Mouse (Mus musculus) CH12.LX (cell line): ENCODE results near the gene Mms22l. TPM values are rescaled to one million over a fixed set of nuclear protein-coding genes. Genes with fewer than 3 reads are reported as not detected.
A peak's percentile ranks its signal among the peaks of the same experiment; 100 is the strongest.

Experiments
- DNase-seq: peaks from one replicate; pipeline ENCODE4 v3.0.0-alpha.2; 2013; ENCODE audit errors: extremely low read depth
- H3K27ac ChIP-seq: 2 replicates; pipeline ENCODE4 v1.5.1; 2012; ENCODE audit warnings: low read depth, mild to moderate bottlenecking, control low read depth, moderate library complexity; ENCODE audit not compliant: insufficient read depth
- H3K27me3 ChIP-seq: replicated peaks from 2 replicates; pipeline ENCODE3; 2012; ENCODE audit warnings: inconsistent platforms
- H3K36me3 ChIP-seq, 2 experiments: replicated peaks in 1 of 2; 2 replicates each; pipeline versions ENCODE3 to v1.6.1; 2012; ENCODE audit warnings: inconsistent platforms in 1 of 2, low read length in 1 of 2, mild to moderate bottlenecking in 1 of 2, mixed read lengths in 1 of 2, moderate library complexity in 1 of 2; ENCODE audit not compliant: control insufficient read depth in 1 of 2, insufficient read depth in 1 of 2
- H3K4me1 ChIP-seq, 2 experiments: 2 replicates each; pipeline ENCODE4 v1.6.1; 2012; ENCODE audit warnings: inconsistent platforms in 1 of 2, moderate library complexity in 1 of 2; ENCODE audit not compliant: insufficient read depth in 2 of 2, control insufficient read depth in 1 of 2
- H3K4me2 ChIP-seq: 2 replicates; pipeline ENCODE4 v1.6.1; 2012; ENCODE audit warnings: low read depth, mild to moderate bottlenecking, control low read depth; ENCODE audit not compliant: poor library complexity, insufficient read depth, severe bottlenecking
- H3K4me3 ChIP-seq, 3 experiments: fragments of 150-350 bp in 1 of 3; sonication (generic) in 1 of 3; replicated peaks in 1 of 3; 2 replicates each; pipeline versions ENCODE3 to v1.5.1; 2011 to 2012; ENCODE audit warnings: low read depth in 2 of 3, low read length in 2 of 3, mild to moderate bottlenecking in 2 of 3, moderate library complexity in 2 of 3, control low read depth in 1 of 3, improper control_type of control experiment in 1 of 3, inconsistent platforms in 1 of 3, mixed read lengths in 1 of 3; ENCODE audit not compliant: poor library complexity in 1 of 3
- H3K79me2 ChIP-seq: replicated peaks from 2 replicates; pipeline ENCODE4 v1.6.1; 2012; ENCODE audit warnings: mild to moderate bottlenecking, moderate library complexity; ENCODE audit not compliant: control insufficient read depth, poor library complexity, insufficient read depth, severe bottlenecking; ENCODE audit errors: extremely low read depth
- H3K9ac ChIP-seq: 2 replicates; pipeline ENCODE4 v1.6.1; 2012; ENCODE audit warnings: low read depth, mild to moderate bottlenecking, control low read depth, moderate library complexity; ENCODE audit not compliant: insufficient read depth
- H3K9me3 ChIP-seq: replicated peaks from 2 replicates; pipeline ENCODE3; 2012; ENCODE audit warnings: low read length, inconsistent platforms, mixed read lengths
- BHLHE40 ChIP-seq: IDR thresholded peaks from 2 replicates; pipeline ENCODE4 v1.6.1; 2011; ENCODE audit warnings: mild to moderate bottlenecking, low read depth, low read length, improper control_type of control experiment
- CHD1 ChIP-seq: IDR thresholded peaks from 2 replicates; pipeline ENCODE4 v1.6.1; 2012; ENCODE audit warnings: low read depth, low read length, improper control_type of control experiment, inconsistent platforms
- CTCF ChIP-seq, 2 experiments: IDR thresholded peaks in 1 of 2; conservative IDR thresholded peaks in 1 of 2; 2 replicates each; pipeline ENCODE4 v1.5.1; 2011 to 2012; ENCODE audit warnings: low read depth in 2 of 2, low read length in 2 of 2, improper control_type of control experiment in 1 of 2, inconsistent platforms in 1 of 2, mild to moderate bottlenecking in 1 of 2, moderate library complexity in 1 of 2
- EP300 ChIP-seq: IDR thresholded peaks from 2 replicates; pipeline ENCODE4 v1.6.1; 2011; ENCODE audit warnings: low read length, improper control_type of control experiment
- GABPA ChIP-seq: IDR thresholded peaks from 2 replicates; pipeline ENCODE4 v1.6.1; 2012; ENCODE audit warnings: low read depth, low read length, improper control_type of control experiment, inconsistent platforms; ENCODE audit not compliant: insufficient replicate concordance
- HCFC1 ChIP-seq: IDR thresholded peaks from 2 replicates; pipeline ENCODE4 v1.6.1; 2012; ENCODE audit warnings: low read depth, mild to moderate bottlenecking, inconsistent platforms, low read length, improper control_type of control experiment
- JUND ChIP-seq: conservative IDR thresholded peaks from 2 replicates; pipeline ENCODE4 v1.6.1; 2011; ENCODE audit warnings: low read depth, low read length, improper control_type of control experiment
- MAZ ChIP-seq: IDR thresholded peaks from 2 replicates; pipeline ENCODE4 v1.6.1; 2012; ENCODE audit warnings: low read depth, mild to moderate bottlenecking, inconsistent platforms, low read length, improper control_type of control experiment, moderate library complexity
- MEF2A ChIP-seq: IDR thresholded peaks from 2 replicates; pipeline ENCODE4 v1.6.1; 2014; ENCODE audit warnings: low read depth, mild to moderate bottlenecking, inconsistent platforms, low read length, improper control_type of control experiment, borderline replicate concordance
- MXI1 ChIP-seq: IDR thresholded peaks from 2 replicates; pipeline ENCODE4 v1.6.1; 2011; ENCODE audit warnings: mild to moderate bottlenecking, low read depth, low read length, improper control_type of control experiment
- MYC ChIP-seq: IDR thresholded peaks from 2 replicates; pipeline ENCODE4 v1.6.1; 2011; ENCODE audit warnings: low read depth, mild to moderate bottlenecking, improper control_type of control experiment, low read length
- NELFE ChIP-seq: IDR thresholded peaks from 2 replicates; pipeline ENCODE4 v1.6.1; 2011; ENCODE audit warnings: low read depth, low read length, improper control_type of control experiment
- NRF1 ChIP-seq: IDR thresholded peaks from 2 replicates; pipeline ENCODE4 v1.6.1; 2014; ENCODE audit warnings: low read depth, mild to moderate bottlenecking, inconsistent platforms, low read length, improper control_type of control experiment, moderate library complexity
- RAD21 ChIP-seq: IDR thresholded peaks from 2 replicates; pipeline ENCODE4 v1.6.1; 2011; ENCODE audit warnings: low read depth, mild to moderate bottlenecking, low read length, improper control_type of control experiment, moderate library complexity
- RCOR1 ChIP-seq: conservative IDR thresholded peaks from 2 replicates; pipeline ENCODE4 v1.6.1; 2012; ENCODE audit warnings: low read depth, mild to moderate bottlenecking, inconsistent platforms, low read length, improper control_type of control experiment
- SIN3A ChIP-seq: IDR thresholded peaks from 2 replicates; pipeline ENCODE4 v1.6.1; 2012; ENCODE audit warnings: low read length, improper control_type of control experiment, inconsistent platforms
- SMC3 ChIP-seq: IDR thresholded peaks from 2 replicates; pipeline ENCODE4 v1.6.1; 2011; ENCODE audit warnings: low read depth, low read length, improper control_type of control experiment
- TBP ChIP-seq: conservative IDR thresholded peaks from 2 replicates; pipeline ENCODE4 v1.6.1; 2011; ENCODE audit warnings: low read depth, low read length, improper control_type of control experiment
- TCF12 ChIP-seq: IDR thresholded peaks from 2 replicates; pipeline ENCODE4 v1.6.1; 2014; ENCODE audit warnings: low read depth, mild to moderate bottlenecking, inconsistent platforms, low read length, improper control_type of control experiment
- USF1 ChIP-seq: IDR thresholded peaks from 2 replicates; pipeline ENCODE4 v1.6.1; 2014; ENCODE audit warnings: low read depth, mild to moderate bottlenecking, inconsistent platforms, low read length, improper control_type of control experiment
- ZC3H11A ChIP-seq: IDR thresholded peaks from 2 replicates; pipeline ENCODE4 v1.6.1; 2012; ENCODE audit warnings: low read depth, mild to moderate bottlenecking, inconsistent platforms, low read length, improper control_type of control experiment
- ZMIZ1 ChIP-seq: IDR thresholded peaks from 2 replicates; pipeline ENCODE4 v1.6.1; 2012; ENCODE audit warnings: low read depth, mild to moderate bottlenecking, inconsistent platforms, low read length, improper control_type of control experiment
- ZNF384 ChIP-seq: IDR thresholded peaks from 2 replicates; pipeline ENCODE4 v1.6.1; 2012; ENCODE audit warnings: low read depth, low read length, improper control_type of control experiment, inconsistent platforms
- dilution Hi-C: fragments of 300-500 bp; cut with MboI; formaldehyde crosslinking; loops from 2 replicates; pipeline ENCODE4 v1.14.3; 2020; ENCODE audit warnings: low sequenced_read_pairs; ENCODE audit not compliant: extremely low pct_unique_long_range_greater_than_20kb, extremely low pct_ligation_motif_present
- in situ Hi-C: fragments of 300-500 bp; cut with MboI; formaldehyde crosslinking; loops from 3 replicates; pipeline ENCODE4 v1.14.3; 2019; ENCODE audit warnings: low sequenced_read_pairs, low pct_ligation_motif_present, low pct_unique_long_range_greater_than_20kb, mixed read lengths
- polyA plus RNA-seq: library from polyadenylated mRNA; unstranded; fragments of >175 nt; gene quantifications from 2 replicates; pipeline ENCODE4 v1.2.1, GENCODE M21; 2012; ENCODE audit warnings: low read depth; ENCODE audit not compliant: insufficient read length
- total RNA-seq, 2 experiments: library from RNA; depleted of rRNA; stranded (reverse); fragments of 300-350 nt in 1 of 2; fragments of >200 nt in 1 of 2; gene quantifications; 2 replicates each; pipeline ENCODE4 v1.2.3; 2012 to 2014

Mms22l gene
- total and polyA plus RNA-seq, 3 experiments, result 39.3 to 77.6 (median 43.4) TPM

DNA sequence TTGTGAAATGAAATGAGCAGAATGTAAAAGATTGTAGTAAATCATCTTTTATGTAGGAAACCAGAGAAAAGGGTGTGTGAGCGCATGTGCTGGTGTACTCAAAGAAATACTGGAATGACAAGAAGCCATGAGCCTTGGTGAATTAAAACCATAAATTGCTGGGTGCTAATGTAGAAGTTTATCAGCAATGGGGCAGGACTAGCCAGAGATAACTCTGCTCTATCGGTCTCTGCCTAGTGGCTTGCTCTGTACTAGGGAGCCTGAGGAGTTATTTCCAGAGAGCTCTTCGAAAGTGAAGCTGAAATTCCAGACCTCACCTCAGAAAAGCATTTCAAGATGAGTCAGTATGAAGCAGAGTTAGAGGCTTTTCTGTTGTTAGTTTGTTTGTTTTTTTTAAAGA lies 12.9 kb downstream of the Mms22l start:
- dilution Hi-C loops (no loop called here), in situ Hi-C loops (no loop called here)
- Histone ChIP-seq H3K79me2 (peaks cover 5% of the 10 kb centered on the region; the same call in 1 of the 2 replicates), H3K27ac (no peak overlapping the region), H3K9me3 (no peaks in the 10 kb centered on the region), H3K27me3 (no peaks in the 10 kb centered on the region), H3K9ac (no peak overlapping the region), H3K4me3 (no peak overlapping the region), H3K4me2 (no peak overlapping the region), H3K4me1 (no peaks in the 10 kb centered on the region), H3K36me3 (peaks cover 20 to 73% of the 10 kb centered on the region in 2 experiments)
- DNase-seq, result no peak
- TF ChIP-seq BHLHE40 (no peak), EP300 (no peak), MXI1 (no peak), RCOR1 (no peak), GABPA (no peak), SIN3A (no peak), MAZ (no peak), ZC3H11A (no peak), ZMIZ1 (no peak), NRF1 (no peak), USF1 (no peak), ZNF384 (no peak), MEF2A (no peak), TBP (no peak), CTCF (conservative IDR thresholded peaks at IDR 0.05 in 1 of 2, IDR thresholded peaks at IDR 0.05 in 1 of 2; ENCODE audit: low read depth in 2 of 2, low read length in 2 of 2) (no peak), TCF12 (no peak), CHD1 (no peak), SMC3 (no peak)

DNA sequence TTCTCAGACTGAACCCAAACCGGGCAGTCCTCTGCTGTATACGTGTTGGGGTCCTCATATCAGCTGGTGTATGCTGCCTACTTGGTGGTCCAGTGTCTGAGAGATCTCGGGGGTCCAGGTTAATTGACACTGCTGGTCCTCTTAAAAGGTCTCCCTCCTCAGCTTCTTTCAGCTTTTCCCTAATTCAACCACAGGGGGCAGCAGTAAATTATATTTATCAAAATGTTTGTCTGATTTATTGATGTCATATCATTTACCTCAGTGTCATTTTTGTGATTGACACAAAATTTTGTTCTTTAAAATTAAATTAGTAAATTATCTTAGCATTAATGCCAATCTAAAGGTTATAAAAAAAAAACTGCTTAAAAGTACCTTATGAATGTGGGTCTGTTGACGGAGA lies 40.7 kb downstream of the Mms22l start:
- H3K4me1 ChIP-seq, result peaks cover 0 to 11% of the 10 kb centered on the region in 2 experiments; a peak in 1 of 4 replicates
- no peaks in the 10 kb centered on the region for H3K27me3 ChIP-seq
- in situ Hi-C loops, result no loop called here
- no peak overlapping the region for H3K9ac ChIP-seq
- DNase-seq, result no peak
- H3K27ac ChIP-seq, result no peak overlapping the region
- H3K36me3 ChIP-seq, result peaks cover 12 to 49% of the 10 kb centered on the region in 2 experiments
- H3K4me3 ChIP-seq, result no peak overlapping the region
- TF ChIP-seq JUND, result no peak
- TF ChIP-seq CTCF (conservative IDR thresholded peaks at IDR 0.05 in 1 of 2, IDR thresholded peaks at IDR 0.05 in 1 of 2; ENCODE audit: low read depth in 2 of 2, low read length in 2 of 2), result peak; percentile 12 to 20; a peak in 1 of 4 replicates
- no peak for TF ChIP-seq MYC
- no peak for TF ChIP-seq GABPA
- TF ChIP-seq ZC3H11A, result no peak
- no peak for TF ChIP-seq NELFE
- no peak for TF ChIP-seq HCFC1
- peak; percentile 3 for TF ChIP-seq RAD21
- H3K4me2 ChIP-seq, result no peak overlapping the region
- no peaks in the 10 kb centered on the region for H3K9me3 ChIP-seq
- dilution Hi-C loops, result no loop called here
- peaks cover 14% of the 10 kb centered on the region; the same call in 1 of the 2 replicates for H3K79me2 ChIP-seq
